Mouse (Mus musculus): ENCODE data around the gene Ephb3. TPM values are rescaled to one million over a fixed set of nuclear protein-coding genes. Genes with fewer than 3 reads are reported as not detected.

The Ephb3 gene
- 0.16 and 0.32 TPM in 2 replicates for polyA plus RNA-seq (2012; ENCODE audit: low replicate concordance)

GRCm38 (mm10) chr16:21204367-21205092 lies at the start of gene Ephb3:
TSS of gene Ephb3 (plus strand) at chr16:21204755.

Other genes starting within 250 kb of the Ephb3 start
- gene Teddm3, start 50.8 kb upstream of the Ephb3 start, polyA plus RNA-seq (2012; ENCODE audit: low replicate concordance), result not detected in 2 replicates
- gene Vps8, start 218.4 kb downstream of the Ephb3 start, polyA plus RNA-seq (2012; ENCODE audit: low replicate concordance), result 72.1 and 84.9 TPM in 2 replicates

All from leukemia stem cell, adult 10-12 weeks (primary cell).